Mouse (Mus musculus) C2C12 (cell line): ENCODE results near the gene Tcf12.

ENCODE experiments used
- CEBPB ChIP-seq: IDR thresholded peaks from one replicate; pipeline ENCODE4 v1.6.1; 2011; ENCODE audit warnings: low read depth, mild to moderate bottlenecking, control low read depth, moderate library complexity
- CTCF ChIP-seq: IDR thresholded peaks from one replicate; pipeline ENCODE4 v1.5.1; 2011; ENCODE audit not compliant: control insufficient read depth, insufficient read depth, insufficient read length
- MAX ChIP-seq: IDR thresholded peaks from one replicate; pipeline ENCODE4 v1.6.1; 2011; ENCODE audit warnings: mild to moderate bottlenecking, control low read depth
- MYOG ChIP-seq: IDR thresholded peaks from one replicate; pipeline ENCODE4 v1.6.1; 2011; ENCODE audit not compliant: control insufficient read depth, insufficient read length; ENCODE audit errors: extremely low read depth
- USF1 ChIP-seq: IDR thresholded peaks from one replicate; pipeline ENCODE4 v1.6.1; 2011; ENCODE audit warnings: low read depth, mild to moderate bottlenecking, control low read depth, moderate library complexity

DNA sequence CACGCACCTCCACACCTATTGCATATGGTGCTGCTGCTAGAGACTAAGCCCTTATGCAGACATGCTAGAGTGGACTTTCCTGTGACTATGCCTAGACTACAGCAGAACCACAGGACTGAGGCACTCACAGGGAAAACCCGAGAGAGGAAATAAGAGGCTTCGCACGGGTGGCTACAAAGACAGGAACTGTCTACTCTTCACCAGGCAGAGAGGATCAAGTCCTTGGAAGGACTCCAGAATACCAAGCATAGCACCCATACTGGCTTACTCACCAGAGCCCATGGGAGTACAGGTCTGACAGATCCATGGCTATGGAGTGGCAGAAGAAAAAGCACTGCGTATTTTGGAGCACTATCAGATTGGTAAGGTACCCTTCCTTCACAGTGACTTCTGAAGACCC is 269.8 kb downstream of the Tcf12 start:
- no peak for TF ChIP-seq CTCF
- TF ChIP-seq CEBPB = no peak
- no peak for TF ChIP-seq MAX
- TF ChIP-seq MYOG = no peak
- TF ChIP-seq USF1 = no peak
